Mouse (Mus musculus) adrenal gland, adult 18-20 months (tissue): ENCODE measurements at regions not wholly inside any gene's neighbourhood (a gene's known extent, or its start where the extent isn't known, plus 50 kb on each side); places are given as distances from the start of the nearest gene placed in this dataset.

Experiments
- DNase-seq, 2 experiments: peaks; one replicate each; pipeline ENCODE4 v3.0.0; 2021 to 2022; ENCODE audit warnings: low spot score in 2 of 2

- no peak for DNase-seq
These were observed 88.6 kb downstream of the Inhba start for GRCm38 (mm10) chr13:16100253-16100652.

DNA sequence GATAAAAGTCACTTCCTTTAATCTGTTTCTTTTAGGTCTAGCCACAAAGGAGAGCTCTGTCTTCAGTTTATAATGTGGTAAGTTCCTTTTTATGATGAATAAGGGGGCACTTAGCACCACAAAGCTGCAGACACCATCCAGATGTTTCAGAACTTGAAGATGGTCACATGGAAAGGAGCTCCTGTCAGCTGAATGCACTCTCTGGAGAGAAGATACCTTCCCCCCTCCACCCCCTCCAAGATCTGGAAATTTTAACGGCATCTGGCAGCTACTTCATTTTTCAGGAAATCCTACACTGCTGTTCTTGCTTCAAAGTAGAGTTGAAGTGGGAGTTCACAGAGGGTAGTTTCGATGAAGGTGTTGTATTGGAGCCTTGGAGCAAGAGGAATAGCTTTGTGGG, 103.2 kb downstream of the Inhba start:
- no peak for DNase-seq

DNA sequence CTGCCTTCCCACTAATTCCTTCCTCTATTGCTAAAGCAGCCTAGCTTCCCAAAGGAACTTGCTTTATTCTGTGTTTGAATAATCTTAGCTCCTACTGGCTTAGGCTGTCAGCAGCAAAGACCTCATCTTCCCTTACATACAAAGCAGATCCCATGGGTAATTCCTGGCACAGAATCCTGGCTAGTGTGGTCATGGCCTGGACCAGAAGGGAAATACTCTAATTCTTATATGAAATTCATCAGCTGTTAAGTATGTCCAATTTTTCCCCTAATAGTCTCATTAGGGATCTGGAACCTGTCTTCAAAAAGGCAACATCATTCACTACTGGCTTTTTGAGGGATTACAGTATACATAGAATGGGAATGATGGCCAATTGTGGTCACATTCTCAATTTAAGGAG, 135.0 kb downstream of the Inhba start:
- no peak for DNase-seq

GRCm38 (mm10) chr13:16154926-16155325, 143.3 kb downstream of the Inhba start:
- DNase-seq: no peak

DNA sequence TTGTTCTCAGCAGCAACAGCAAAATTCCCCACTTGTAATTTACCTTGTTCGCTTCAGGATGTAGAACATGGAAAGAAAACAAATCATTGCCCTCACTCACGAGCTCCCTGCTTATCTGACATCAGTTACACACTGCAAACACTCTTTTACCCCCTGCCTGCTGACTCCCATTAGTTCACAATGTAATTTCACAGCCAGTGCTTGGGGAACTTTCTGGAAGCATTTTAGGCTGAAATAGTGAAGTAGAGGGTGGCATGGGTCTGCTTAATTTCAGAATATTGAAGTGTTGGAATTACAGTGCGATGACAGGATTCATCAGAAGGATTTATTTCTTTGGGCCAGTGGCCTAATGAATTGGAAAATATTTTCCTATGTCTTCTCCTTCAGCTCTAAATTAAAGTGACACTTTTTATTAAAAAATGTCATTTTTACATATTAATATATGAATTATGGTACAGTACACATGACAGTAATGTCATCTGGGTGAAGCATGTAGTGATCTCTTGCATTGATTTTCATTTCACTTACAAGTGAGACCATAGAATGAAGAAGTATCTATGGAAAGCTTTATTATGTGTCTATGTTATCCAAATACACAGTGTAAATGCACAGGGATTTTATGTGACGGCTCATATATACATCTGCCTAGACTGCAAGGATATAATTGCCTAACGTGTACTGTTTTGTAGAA, 153.7 kb downstream of the Inhba start:
- DNase-seq: no peak

GRCm38 (mm10) chr13:16196692-16197091, 185.0 kb downstream of the Inhba start:
- DNase-seq: no peak

DNA sequence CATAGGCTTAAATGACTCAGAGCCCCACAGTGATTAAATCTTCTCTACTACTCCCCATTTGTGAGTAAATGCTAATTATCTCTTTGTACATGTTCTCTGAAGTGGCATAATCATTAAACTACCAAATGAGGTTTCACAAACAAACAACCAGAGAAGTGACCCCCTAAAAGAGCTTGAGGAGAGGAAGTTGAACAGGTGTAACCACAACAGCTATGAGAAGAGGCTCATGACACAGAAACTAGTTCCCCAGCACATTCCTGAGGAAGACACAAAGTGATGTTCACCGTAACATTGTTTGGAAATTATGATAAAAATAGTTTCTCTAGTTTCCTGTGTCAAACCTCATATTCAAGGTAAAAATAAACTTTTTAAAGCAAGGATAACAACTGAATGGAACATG, 188.4 kb downstream of the Inhba start:
- no peak for DNase-seq

GRCm38 (mm10) chr13:16203147-16203546, 191.5 kb downstream of the Inhba start:
- DNase-seq: no peak

DNA sequence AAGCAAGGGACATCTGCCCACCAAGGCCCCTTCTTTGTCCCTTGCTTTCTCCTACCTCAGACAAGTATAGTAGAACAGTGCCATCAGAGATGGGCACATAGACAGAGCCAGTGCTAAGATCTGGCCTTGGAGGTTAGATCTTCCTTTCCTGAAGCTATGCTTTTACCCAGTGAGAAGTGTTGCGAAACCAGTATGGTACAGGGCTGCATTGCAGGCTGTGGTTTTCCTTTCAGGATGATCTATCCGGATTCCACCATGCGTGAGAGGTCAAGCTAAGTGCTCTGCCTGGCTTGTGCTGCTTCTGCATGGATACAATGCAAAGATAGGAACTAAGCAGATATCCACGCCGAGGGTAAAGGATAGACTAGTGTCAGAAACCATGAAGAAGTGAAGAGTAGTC, 192.4 kb downstream of the Inhba start:
- no peak for DNase-seq

GRCm38 (mm10) chr13:16211482-16211881, 199.8 kb downstream of the Inhba start:
- DNase-seq: no peak

GRCm38 (mm10) chr13:16219877-16220276, 208.2 kb downstream of the Inhba start:
- DNase-seq: no peak

GRCm38 (mm10) chr13:16222942-16223600, 211.4 kb downstream of the Inhba start:
- DNase-seq: no peak

- no peak for DNase-seq
These were observed 249.5 kb downstream of the Inhba start for GRCm38 (mm10) chr13:16261145-16261544.

- no peak for DNase-seq
These were observed 268.3 kb downstream of the Inhba start for GRCm38 (mm10) chr13:16279974-16280373.

GRCm38 (mm10) chr13:16280742-16281141, 269.1 kb downstream of the Inhba start:
- DNase-seq: no peak

DNA sequence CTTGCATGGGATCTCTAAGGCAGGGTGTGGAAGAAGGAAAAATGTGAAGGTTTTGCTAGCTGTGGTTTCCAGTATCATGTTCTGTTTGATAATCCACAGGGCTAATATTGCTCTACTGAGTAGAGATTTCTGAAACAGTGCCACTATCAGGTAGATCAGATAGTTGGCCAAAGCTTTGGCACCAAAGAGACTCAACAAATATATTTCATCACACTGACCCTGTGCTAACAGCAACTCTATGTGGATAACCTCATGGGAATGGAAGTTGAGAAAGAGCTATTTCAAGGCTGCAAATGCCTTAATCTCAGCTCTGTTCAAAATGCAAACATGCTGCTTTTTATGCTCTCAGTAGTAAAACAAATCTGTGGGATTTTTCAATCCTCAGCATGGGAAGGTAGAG, 270.1 kb downstream of the Inhba start:
- no peak for DNase-seq

DNA sequence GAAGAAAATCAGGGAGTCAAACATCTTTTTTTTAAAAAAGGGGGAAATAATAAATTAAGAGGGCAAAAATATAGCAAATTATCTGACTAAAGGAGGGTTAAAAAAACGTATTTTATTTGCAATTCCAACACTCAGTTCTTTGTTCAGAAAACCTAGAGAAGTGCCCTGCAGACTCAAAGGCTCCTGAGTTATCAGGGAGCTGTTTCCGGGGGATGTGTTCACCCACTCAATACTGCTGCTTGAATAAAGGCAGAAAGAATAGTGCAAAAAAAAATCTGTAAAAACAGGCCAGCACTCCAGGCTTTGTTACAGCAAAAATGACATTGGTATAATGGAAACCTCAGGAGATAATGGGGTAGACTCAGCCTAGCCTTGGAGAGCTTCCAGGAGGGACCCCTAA, 270.6 kb downstream of the Inhba start:
- no peak for DNase-seq

DNA sequence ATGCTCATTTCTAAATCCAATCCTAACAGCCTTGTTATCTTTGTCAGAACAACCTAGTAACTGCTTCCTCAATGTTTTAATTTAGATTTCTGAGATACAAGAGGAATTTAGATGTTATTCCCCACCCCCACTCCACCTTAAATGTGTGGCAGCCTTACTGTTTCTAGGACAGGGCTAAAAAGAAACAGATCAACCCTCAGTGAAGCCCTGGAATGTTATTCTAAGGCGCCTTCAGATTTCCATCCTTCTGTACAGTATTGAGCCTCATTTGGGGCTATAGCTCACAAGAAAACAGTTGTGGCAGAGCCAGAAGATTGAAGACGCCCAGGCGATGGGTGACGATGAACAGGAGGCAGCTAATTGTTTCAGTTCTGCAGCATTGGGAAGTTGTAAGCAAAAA, 271.7 kb downstream of the Inhba start:
- no peak for DNase-seq

GRCm38 (mm10) chr13:16289633-16290032, 278.0 kb downstream of the Inhba start:
- DNase-seq: no peak

- no peak for DNase-seq
These were observed 279.1 kb downstream of the Inhba start for GRCm38 (mm10) chr13:16290784-16291183.

DNA sequence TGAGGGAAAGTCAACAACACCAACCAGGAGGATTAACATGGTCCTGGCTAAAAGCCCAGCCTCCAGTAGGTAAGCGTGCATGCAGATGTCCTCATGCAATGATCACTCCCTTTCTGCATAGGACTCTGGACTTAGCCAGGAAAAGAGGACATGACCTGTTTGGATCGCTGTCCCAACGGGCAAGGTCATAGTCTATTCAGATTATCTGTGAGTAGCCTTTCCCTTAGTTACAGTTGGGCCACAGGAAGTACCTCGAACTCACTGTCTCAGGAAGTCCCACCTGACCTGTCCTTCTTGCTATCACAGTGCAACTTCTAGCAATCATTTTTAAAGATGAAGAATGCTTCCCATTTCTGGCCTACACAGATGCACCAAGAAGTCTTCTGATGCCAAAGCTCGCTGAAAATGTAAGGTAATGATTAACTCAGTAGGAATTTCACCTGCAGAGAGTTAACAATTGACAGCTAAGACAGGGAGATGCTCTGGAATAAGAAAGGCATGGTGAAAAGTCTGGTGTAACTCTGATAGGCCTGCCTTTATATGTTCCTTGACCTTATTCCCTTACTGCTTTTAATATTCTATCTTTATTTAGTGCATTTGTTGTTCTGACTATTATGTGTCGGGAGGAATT, 280.1 kb downstream of the Inhba start:
- DNase-seq: no peak

DNA sequence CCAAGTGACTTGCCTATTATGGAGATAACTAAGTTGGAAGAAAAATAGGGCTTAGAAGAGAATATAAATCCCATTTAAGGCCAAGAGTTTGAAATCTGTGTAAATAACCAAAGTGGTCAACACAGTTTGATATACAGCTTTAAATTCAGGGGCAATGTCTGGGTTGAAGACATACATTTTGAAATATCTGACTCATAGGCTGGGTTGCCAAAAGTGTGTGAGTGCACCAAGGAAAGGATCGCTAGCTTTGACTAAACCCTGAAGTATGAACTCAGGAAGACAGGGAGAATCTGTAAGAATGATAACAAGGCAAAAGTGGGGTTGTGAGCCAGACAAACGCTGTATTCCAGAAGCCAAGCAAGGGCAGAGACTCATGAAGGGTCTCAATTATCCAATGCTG, 288.1 kb downstream of the Inhba start:
- DNase-seq: no peak

DNA sequence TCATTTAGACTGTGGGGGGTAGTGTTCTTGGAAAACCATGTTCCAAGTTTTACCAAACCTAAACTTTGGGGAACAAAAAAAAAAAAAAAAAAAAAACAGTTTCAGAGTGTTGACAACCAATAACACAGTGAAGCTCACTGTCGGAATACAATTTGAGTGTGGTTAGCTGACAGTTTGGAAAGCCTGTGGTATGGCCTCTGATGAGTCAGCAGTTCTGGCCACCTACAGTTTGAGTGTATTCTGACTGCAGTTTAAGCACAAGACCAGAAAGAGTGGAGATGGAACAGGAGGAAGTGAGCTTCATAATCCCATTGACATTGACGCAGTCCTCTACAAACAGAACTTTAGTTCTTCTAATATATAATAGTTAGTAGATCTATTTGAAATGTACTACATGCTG, 303.0 kb downstream of the Inhba start:
- no peak for DNase-seq
